Mouse (Mus musculus): ENCODE results near the gene Mybpc1.
A peak's percentile ranks its signal among the peaks of the same experiment; 100 is the strongest.
"Not testable (repeated sequence)": the region's sequence is repeated elsewhere in the genome, so short reads cannot be mapped to it uniquely, and the experiment has no call there.

Gene Mybpc1

DNA sequence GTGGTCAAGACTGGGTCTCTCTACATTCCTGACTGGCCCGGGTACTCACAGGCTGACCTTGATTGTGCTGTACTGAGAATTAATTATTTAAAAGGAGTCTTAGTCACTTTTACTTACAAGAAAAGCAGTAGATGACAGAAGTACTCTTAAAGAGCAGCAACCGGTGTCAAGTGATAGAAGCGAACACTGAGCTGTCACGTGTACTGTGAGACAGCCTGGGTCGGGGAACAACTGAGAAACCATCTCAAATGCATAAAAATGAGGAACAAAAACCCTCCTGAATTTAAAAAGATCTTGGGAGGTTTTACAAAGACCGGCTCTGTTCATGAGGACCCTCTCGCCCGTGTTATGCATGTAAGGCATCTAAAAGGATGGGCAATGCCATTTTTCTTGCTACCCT, 112.3 kb downstream of the Mybpc1 start:
- no peak for DNase-seq

DNA sequence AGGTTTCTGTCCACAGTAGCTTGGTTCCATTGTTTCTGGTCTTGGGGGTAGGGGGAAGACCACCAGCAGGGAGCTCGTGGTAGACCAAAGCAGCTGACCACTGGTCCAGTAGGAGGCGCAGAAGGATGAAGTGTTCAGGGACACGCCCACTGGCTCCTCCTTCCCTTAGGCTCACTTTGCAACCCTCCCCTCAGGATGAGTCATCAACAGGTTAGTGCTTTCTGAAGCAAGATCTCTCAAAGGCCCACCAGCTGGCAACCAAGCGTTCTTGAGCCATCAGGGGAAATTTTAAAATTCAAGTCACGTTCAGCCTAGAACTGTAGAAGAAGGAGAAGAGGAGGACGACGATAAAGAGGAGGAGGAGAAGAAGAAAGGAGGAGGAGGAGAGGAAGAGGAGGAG, 113.3 kb downstream of the Mybpc1 start:
- DNase-seq = peak; percentile 31 to 50

DNA sequence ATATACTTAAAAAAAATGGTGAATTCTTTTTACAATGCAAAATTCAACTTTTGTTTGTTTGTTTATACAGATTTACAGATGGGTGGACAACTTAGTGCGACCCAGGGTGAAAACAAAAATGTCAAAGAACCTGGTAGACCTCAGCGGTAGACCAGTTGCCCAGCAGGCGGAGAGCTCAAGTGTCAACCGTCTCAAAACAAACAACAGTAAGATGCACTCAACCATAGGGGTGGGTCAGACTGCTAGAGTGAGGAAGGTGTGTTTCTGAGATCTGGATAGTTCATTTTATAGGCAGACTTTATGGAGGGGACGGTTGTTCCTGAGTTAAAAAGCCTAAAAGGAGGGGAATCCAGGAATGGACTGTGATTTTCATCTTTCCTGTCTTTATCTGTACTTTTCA, 116.3 kb downstream of the Mybpc1 start:
- DNase-seq = no peak

DNA sequence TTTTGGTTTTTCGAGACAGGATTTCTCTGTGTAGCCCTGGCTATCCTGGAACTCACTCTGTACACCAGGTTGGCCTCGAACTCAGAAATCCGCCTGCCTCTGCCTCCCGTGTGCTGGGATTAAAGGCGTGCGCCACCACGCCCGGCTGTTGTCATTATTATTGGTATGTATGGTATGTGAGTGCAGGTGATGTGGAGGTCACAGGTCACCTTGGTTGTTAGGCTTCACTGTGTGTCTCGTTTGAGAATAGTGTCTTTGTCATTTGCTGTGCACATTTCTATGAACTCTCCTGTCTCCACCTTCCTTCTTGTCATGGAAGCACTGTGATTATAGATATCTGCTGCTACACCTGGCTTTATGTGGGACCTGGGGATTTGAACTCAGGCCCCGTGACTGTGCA, 122.1 kb downstream of the Mybpc1 start:
- not testable (repeated sequence) for DNase-seq

All from lung, adult 18-20 months (tissue).